Mouse (Mus musculus) hindbrain, embryonic 13.5 days (tissue): ENCODE results near the gene Usp35. TPM values are rescaled to one million over a fixed set of nuclear protein-coding genes. Genes with fewer than 3 reads are reported as not detected.
A peak's percentile ranks its signal among the peaks of the same experiment; 100 is the strongest.

Experiments
- ATAC-seq: fragments of 200-750 bp; cut with Nextera tagmentation; 2 replicates; pipeline ENCODE4 v1.8.0; 2017; ENCODE audit warnings: moderate TSS enrichment; ENCODE audit not compliant: low FRiP score
- H3K27ac ChIP-seq: fragments of 300-500 bp; sonication (generic); 2 replicates; pipeline ENCODE4 v1.5.1; 2015; ENCODE audit warnings: inconsistent platforms, mild to moderate bottlenecking, moderate library complexity
- H3K27me3 ChIP-seq: fragments of 300-500 bp; sonication (generic); 2 replicates; pipeline ENCODE4 v1.6.1; 2015; ENCODE audit warnings: mild to moderate bottlenecking, inconsistent platforms
- H3K36me3 ChIP-seq: fragments of 300-500 bp; sonication (generic); 2 replicates; pipeline ENCODE4 v1.6.1; 2015; ENCODE audit warnings: mild to moderate bottlenecking, inconsistent platforms
- H3K4me1 ChIP-seq: fragments of 300-500 bp; sonication (generic); replicated peaks from 2 replicates; pipeline ENCODE4 v1.6.1; 2015; ENCODE audit warnings: inconsistent platforms
- H3K4me2 ChIP-seq: fragments of 300-500 bp; sonication (generic); 2 replicates; pipeline ENCODE4 v1.6.1; 2015; ENCODE audit warnings: inconsistent platforms, mild to moderate bottlenecking, moderate library complexity
- H3K4me3 ChIP-seq: fragments of 300-500 bp; sonication (generic); 2 replicates; pipeline ENCODE4 v1.5.1; 2015; ENCODE audit warnings: mild to moderate bottlenecking, inconsistent platforms
- H3K9ac ChIP-seq: fragments of 300-500 bp; sonication (generic); 2 replicates; pipeline ENCODE4 v1.6.1; 2015; ENCODE audit warnings: mild to moderate bottlenecking, inconsistent platforms
- H3K9me3 ChIP-seq: fragments of 300-500 bp; sonication (generic); 2 replicates; pipeline ENCODE4 v1.6.1; 2016; ENCODE audit warnings: inconsistent platforms
- WGBS: fragments of 180-500 bp; shearing (Covaris S2); methylation state at CpG from one replicate; pipeline ENCODE4 v1.1.7; 2015; 5-methylcytosine and 5-hydroxymethylcytosine counted together
- polyA plus RNA-seq: library from polyadenylated mRNA; unstranded; fragments of >200 nt; fragmentation: Nextera tagmentation; extraction: Ambion mirVana; gene quantifications from 2 replicates; pipeline ENCODE4 v1.2.1, GENCODE M21; 2015

The Usp35 gene
- polyA plus RNA-seq, 1 experiment from 2014 or later = 3.2 TPM

- ATAC-seq = no peak
- no peak overlapping the region for H3K4me2 ChIP-seq
Measured at GRCm38 (mm10) chr7:97356253-97356652, 24.4 kb upstream of the Usp35 start.

GRCm38 (mm10) chr7:97355068-97355841, 23.4 kb upstream of the Usp35 start:
- Histone ChIP-seq H3K27ac (no peak overlapping the region), H3K9ac (no peak overlapping the region), H3K36me3 (no peaks in the 10 kb centered on the region), H3K9me3 (no peaks in the 10 kb centered on the region), H3K27me3 (no peaks in the 10 kb centered on the region), H3K4me1 (0 out of 2 replicates have a peak, but pooled peaks cover 4% of the 10 kb centered on the region), H3K4me2 (no peak overlapping the region), H3K4me3 (no peak overlapping the region)
- 45% methylated on average over 13 of the region's 13 CpGs for WGBS
- ATAC-seq = no peak

More at GRCm38 (mm10) chr7:97356253-97356652, 24.4 kb upstream of the Usp35 start:
- Histone ChIP-seq H3K4me1 (0 out of 2 replicates have a peak, but pooled peaks cover 4% of the 10 kb centered on the region), H3K36me3 (no peaks in the 10 kb centered on the region), H3K27ac (no peak overlapping the region), H3K4me3 (no peak overlapping the region), H3K9ac (no peak overlapping the region), H3K27me3 (no peaks in the 10 kb centered on the region), H3K9me3 (no peaks in the 10 kb centered on the region)
- WGBS = 80% methylated on average over 5 of the region's 5 CpGs

DNA sequence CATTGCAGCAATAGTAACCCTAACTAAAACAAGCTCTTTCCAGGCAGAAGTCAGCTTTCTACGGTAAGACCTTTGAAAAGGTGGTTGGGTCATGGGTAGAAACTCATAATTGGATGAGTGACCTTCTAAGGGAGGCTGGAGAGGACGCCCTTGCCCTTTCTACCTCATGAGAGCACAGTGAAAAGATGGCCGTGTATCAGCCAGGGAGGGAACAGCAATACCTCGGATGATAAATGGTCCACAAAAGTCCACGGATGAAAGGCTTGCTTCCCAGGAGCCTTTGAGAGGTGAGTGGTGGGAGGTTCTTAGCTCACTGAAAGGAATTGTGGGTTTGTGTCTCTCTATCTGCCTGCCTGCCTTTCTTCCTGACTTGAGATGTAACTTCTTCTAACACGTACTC, 21.5 kb upstream of the Usp35 start:
- H3K9me3 ChIP-seq = no peaks in the 10 kb centered on the region
- 91% methylated on average over 6 of the region's 6 CpGs for WGBS
- no peak overlapping the region for H3K4me3 ChIP-seq
- peaks cover 6% of the 10 kb centered on the region for H3K36me3 ChIP-seq
- ATAC-seq = no peak
- H3K27me3 ChIP-seq = no peaks in the 10 kb centered on the region
- no peak overlapping the region for H3K27ac ChIP-seq
- no peak overlapping the region for H3K9ac ChIP-seq
- no peak overlapping the region for H3K4me2 ChIP-seq
- 0 out of 2 replicates have a peak, but pooled peaks cover 4% of the 10 kb centered on the region for H3K4me1 ChIP-seq

DNA sequence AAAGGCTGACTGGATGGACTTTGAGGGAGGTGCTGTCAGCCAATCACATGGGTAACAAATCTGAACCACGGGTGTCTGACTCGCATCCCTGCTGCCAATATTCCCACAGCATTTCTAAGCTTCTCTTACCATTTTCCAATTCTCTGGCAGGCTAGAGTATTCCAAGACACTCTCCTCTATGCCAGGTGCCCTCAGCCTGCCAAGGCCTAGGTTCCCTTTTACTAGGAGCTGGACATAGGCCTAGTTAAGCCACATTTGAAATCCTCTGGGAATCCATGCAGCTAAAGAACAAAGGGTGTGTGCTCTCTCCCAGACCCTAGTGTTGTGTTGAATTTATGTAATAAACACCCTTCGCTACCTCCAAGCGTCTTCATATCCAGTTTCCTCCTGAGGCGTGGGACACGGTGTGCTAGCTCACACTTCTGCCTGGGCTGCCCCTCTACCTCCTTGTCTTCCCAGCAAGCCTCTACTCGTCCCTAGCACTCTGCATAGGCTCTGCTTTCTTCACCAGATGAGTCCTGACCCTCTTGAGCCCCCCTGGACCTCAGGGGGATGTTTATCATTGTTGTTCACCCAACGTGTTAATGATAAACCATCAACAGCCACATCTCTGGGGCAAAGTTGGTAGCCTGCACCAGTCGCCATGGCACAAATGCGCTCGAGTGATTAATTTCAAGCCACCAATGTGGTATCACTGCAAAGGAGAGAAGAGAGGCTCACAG, 20.1 kb upstream of the Usp35 start:
- H3K27me3 ChIP-seq = no peaks in the 10 kb centered on the region
- H3K4me2 ChIP-seq = no peak overlapping the region
- no peak overlapping the region for H3K27ac ChIP-seq
- WGBS = 81% methylated on average over 11 of the region's 11 CpGs
- peaks cover 18% of the 10 kb centered on the region for H3K36me3 ChIP-seq
- H3K4me3 ChIP-seq = no peak overlapping the region
- H3K9ac ChIP-seq = no peak overlapping the region
- ATAC-seq = no peak
- H3K9me3 ChIP-seq = no peaks in the 10 kb centered on the region
- 0 out of 2 replicates have a peak, but pooled peaks cover 4% of the 10 kb centered on the region for H3K4me1 ChIP-seq

DNA sequence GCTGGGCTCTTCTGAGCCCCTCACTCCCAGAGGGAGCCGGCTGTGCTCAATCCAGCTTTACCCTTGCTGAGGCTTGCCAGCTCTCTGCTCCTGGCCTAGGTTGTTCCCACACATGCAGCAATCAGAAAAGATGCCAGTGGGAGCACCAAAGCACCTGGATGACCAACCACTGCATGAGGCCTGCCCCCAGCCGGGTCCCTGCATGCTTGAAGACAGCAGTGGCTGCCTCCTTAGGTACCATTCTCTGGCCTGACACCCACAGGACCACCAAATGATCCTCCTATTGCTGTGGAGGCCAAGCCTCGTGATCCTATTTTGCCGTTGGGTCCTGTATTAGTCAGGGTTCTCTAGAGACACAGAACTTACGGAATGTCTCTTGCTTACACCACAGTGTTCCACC, 19.1 kb upstream of the Usp35 start:
- Histone ChIP-seq H3K9me3 (no peaks in the 10 kb centered on the region), H3K9ac (no peak overlapping the region), H3K4me3 (no peak overlapping the region), H3K4me1 (0 out of 2 replicates have a peak, but pooled peaks cover 7% of the 10 kb centered on the region), H3K36me3 (peaks cover 18% of the 10 kb centered on the region), H3K4me2 (no peak overlapping the region), H3K27ac (no peak overlapping the region), H3K27me3 (no peaks in the 10 kb centered on the region)
- WGBS = 75% methylated on average over 5 of the region's 5 CpGs
- ATAC-seq = no peak

DNA sequence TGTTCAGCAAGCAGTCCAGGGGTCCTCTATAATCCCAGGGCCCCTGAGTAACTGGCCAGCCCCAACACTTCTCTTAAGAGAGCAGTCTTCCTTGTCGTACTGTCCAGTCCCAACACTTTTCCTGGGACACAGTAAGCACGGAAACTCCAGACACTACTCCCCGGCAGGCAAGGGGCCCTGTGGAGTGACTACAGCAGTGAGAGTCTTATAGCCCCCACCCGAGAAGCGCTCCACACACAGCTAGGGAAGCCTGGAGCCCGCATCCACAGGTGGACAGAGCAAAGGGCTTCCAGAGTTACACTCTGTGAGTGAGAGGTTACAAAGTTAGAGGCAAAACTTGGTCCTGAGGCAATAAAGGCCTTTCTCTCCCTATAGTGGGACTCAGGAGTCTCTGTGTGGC, 17.6 kb upstream of the Usp35 start:
- H3K27me3 ChIP-seq = no peaks in the 10 kb centered on the region
- peaks cover 18% of the 10 kb centered on the region for H3K36me3 ChIP-seq
- H3K9ac ChIP-seq = no peak overlapping the region
- H3K4me1 ChIP-seq = peaks cover 14% of the 10 kb centered on the region
- H3K4me2 ChIP-seq = no peak overlapping the region
- ATAC-seq = no peak
- H3K9me3 ChIP-seq = no peaks in the 10 kb centered on the region
- H3K4me3 ChIP-seq = no peak overlapping the region
- no peak overlapping the region for H3K27ac ChIP-seq
- 91% methylated on average over 6 of the region's 6 CpGs for WGBS

GRCm38 (mm10) chr7:97348836-97349235, 17.0 kb upstream of the Usp35 start:
- no peak overlapping the region for H3K9ac ChIP-seq
- no peaks in the 10 kb centered on the region for H3K9me3 ChIP-seq
- no peak overlapping the region for H3K4me2 ChIP-seq
- no peak for ATAC-seq
- peaks cover 14% of the 10 kb centered on the region for H3K4me1 ChIP-seq
- H3K36me3 ChIP-seq = peaks cover 18% of the 10 kb centered on the region
- no peak overlapping the region for H3K4me3 ChIP-seq
- no peak overlapping the region for H3K27ac ChIP-seq
- 80% methylated on average over 5 of the region's 5 CpGs for WGBS
- H3K27me3 ChIP-seq = no peaks in the 10 kb centered on the region

DNA sequence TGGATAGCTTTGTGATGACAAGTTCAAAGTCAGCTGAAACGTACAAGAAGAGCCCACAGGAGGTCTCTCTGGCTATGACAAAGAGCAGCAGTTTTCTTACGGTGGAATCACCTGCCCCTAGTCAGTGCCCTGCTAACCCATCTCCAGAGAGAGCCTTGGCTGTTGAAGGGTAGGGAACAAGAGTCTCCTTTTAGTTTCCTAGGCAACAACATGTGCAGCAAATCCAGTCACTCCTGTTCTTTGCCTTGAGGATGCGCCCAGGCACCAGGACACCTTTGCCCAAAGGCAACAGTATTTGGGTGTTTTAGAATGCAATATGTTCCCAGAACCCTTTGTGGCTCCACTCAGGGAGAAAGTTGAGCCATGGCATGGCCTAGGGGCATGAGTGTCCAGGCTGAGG, 16.5 kb upstream of the Usp35 start:
- Histone ChIP-seq H3K4me3 (no peak overlapping the region), H3K4me2 (no peak overlapping the region), H3K9me3 (no peaks in the 10 kb centered on the region), H3K27ac (no peak overlapping the region), H3K9ac (no peak overlapping the region), H3K4me1 (peaks cover 14% of the 10 kb centered on the region), H3K36me3 (peaks cover 18% of the 10 kb centered on the region), H3K27me3 (no peaks in the 10 kb centered on the region)
- 85% methylated on average over 3 of the region's 3 CpGs for WGBS
- no peak for ATAC-seq

DNA sequence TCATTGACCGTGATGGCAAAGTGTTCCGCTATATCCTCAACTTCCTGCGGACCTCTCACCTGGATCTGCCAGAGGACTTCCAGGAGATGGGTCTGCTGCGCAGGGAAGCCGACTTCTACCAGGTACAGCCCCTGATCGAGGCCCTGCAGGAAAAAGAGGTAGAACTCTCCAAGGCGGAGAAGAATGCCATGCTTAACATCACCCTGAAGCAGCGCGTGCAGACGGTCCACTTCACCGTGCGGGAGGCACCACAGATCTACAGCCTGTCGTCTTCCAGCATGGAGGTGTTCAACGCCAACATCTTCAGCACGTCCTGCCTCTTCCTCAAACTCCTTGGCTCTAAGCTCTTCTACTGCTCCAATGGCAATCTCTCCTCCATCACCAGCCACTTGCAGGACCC, 15.6 kb upstream of the Usp35 start:
- WGBS = 94% methylated on average over 15 of the region's 15 CpGs
- Histone ChIP-seq H3K27ac (no peak overlapping the region), H3K27me3 (no peaks in the 10 kb centered on the region), H3K9ac (no peak overlapping the region), H3K4me2 (no peak overlapping the region), H3K4me1 (peaks cover 14% of the 10 kb centered on the region), H3K36me3 (peaks cover 18% of the 10 kb centered on the region), H3K9me3 (no peaks in the 10 kb centered on the region), H3K4me3 (no peak overlapping the region)
- no peak for ATAC-seq

- no peak overlapping the region for H3K4me3 ChIP-seq
- H3K9me3 ChIP-seq = no peaks in the 10 kb centered on the region
- WGBS = 76% methylated on average over 3 of the region's 4 CpGs
- no peak overlapping the region for H3K9ac ChIP-seq
- peaks cover 14% of the 10 kb centered on the region for H3K4me1 ChIP-seq
- peaks cover 18% of the 10 kb centered on the region for H3K36me3 ChIP-seq
- H3K4me2 ChIP-seq = no peak overlapping the region
- no peaks in the 10 kb centered on the region for H3K27me3 ChIP-seq
- no peak for ATAC-seq
- H3K27ac ChIP-seq = no peak overlapping the region
Measured at GRCm38 (mm10) chr7:97346822-97347166, 15.0 kb upstream of the Usp35 start.

DNA sequence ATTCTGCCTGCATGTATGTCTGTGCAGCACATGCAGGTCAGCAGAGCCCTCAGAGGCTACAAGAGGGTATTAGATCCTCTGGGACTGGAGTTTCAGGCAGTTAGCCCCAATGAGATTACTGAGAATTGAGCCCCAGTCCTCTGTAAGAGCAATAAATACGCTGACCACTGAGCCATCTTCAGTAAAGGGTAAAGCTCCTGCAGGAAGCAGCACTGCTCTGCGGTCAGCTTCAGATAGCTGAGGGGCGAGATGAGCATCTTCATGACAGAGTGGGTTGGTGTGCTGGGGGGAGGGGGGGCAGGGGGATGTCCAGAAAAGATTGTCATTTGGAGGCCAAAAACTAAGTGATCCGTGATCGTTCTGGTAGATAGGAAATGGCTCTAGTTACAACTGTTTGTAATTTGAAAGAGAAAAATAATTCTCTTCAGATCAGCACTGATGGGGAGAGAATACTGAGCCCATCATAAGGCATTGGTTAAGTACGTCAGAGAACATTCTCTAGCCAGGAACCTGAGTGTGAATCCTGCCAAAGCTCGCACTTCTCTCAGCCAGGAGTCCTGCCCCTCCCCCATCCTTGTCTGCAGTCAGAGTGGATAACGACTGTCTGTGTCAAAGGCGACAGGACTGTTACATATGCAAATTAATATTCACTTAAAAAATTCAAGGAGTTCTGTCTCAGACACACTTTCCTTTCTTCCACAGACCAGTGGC, 14.4 kb upstream of the Usp35 start:
- WGBS = 75% methylated on average over 9 of the region's 9 CpGs
- H3K4me3 ChIP-seq = no peak overlapping the region

GRCm38 (mm10) chr7:97345229-97345871, 13.5 kb upstream of the Usp35 start:
- WGBS = 65% methylated on average over 10 of the region's 10 CpGs

More for the DNA sequence above, 14.4 kb upstream of the Usp35 start:
- Histone ChIP-seq H3K9me3 (no peaks in the 10 kb centered on the region), H3K27me3 (no peaks in the 10 kb centered on the region), H3K4me1 (peaks cover 14% of the 10 kb centered on the region), H3K36me3 (peaks cover 18% of the 10 kb centered on the region), H3K27ac (no peak overlapping the region; the same call in 1 of the 2 replicates), H3K9ac (no peak overlapping the region), H3K4me2 (no peak overlapping the region)
- no peak for ATAC-seq

More at GRCm38 (mm10) chr7:97345229-97345871, 13.5 kb upstream of the Usp35 start:
- Histone ChIP-seq H3K4me2 (no peak overlapping the region), H3K4me1 (peaks cover 14% of the 10 kb centered on the region), H3K4me3 (no peak overlapping the region), H3K9me3 (no peaks in the 10 kb centered on the region), H3K27ac (no peak overlapping the region; the same call in 1 of the 2 replicates), H3K9ac (no peak overlapping the region), H3K27me3 (no peaks in the 10 kb centered on the region), H3K36me3 (peaks cover 21% of the 10 kb centered on the region)
- peak; percentile 58 for ATAC-seq
